Mouse (Mus musculus): ENCODE results near the gene 2510009E07Rik. TPM values are rescaled to one million over a fixed set of nuclear protein-coding genes. Genes with fewer than 3 reads are reported as not detected.
"Not testable (repeated sequence)": the region's sequence is repeated elsewhere in the genome, so short reads cannot be mapped to it uniquely, and the experiment has no call there.

2510009E07Rik gene
- total RNA-seq, 1 experiment from 2014 or later, result 0.12 TPM

DNA sequence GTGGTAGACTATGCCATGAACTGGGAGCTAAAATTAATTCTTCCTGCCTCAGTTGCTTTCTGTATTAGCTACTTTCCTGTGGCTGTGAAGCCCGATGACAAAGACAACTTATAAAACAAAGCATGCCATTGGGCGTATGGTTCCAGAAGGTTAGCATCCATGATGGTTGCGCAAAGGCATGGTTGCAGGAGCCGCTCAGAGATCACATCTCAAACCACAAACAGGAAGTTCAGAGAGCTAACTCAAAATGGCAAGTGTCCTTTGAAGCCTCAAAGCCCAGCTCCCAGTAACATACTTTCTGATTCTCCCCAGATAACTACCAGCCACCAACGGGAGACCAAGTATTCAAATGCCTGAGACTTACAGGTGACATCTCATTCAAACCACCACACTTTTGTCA, 5.3 kb downstream of the 2510009E07Rik start:
- ATAC-seq (ENCODE audit: extremely low read depth, insufficient number of reproducible peaks, low FRiP score, poor library complexity, severe bottlenecking), result no peak

- ATAC-seq (ENCODE audit: extremely low read depth, insufficient number of reproducible peaks, low FRiP score, poor library complexity, severe bottlenecking), result no peak
These were observed 7.1 kb downstream of the 2510009E07Rik start for GRCm38 (mm10) chr16:21687406-21687805.

- ATAC-seq (ENCODE audit: extremely low read depth, insufficient number of reproducible peaks, low FRiP score, poor library complexity, severe bottlenecking), result no peak
These were observed 17.7 kb downstream of the 2510009E07Rik start for GRCm38 (mm10) chr16:21676791-21677190.

GRCm38 (mm10) chr16:21673651-21674050, 20.8 kb downstream of the 2510009E07Rik start:
- not testable (repeated sequence) for ATAC-seq (ENCODE audit: extremely low read depth, insufficient number of reproducible peaks, low FRiP score, poor library complexity, severe bottlenecking)

- ATAC-seq (ENCODE audit: extremely low read depth, insufficient number of reproducible peaks, low FRiP score, poor library complexity, severe bottlenecking), result not testable (repeated sequence)
These were observed 21.4 kb downstream of the 2510009E07Rik start for GRCm38 (mm10) chr16:21673046-21673445.

- ATAC-seq (ENCODE audit: extremely low read depth, insufficient number of reproducible peaks, low FRiP score, poor library complexity, severe bottlenecking), result no peak
These were observed 22.6 kb downstream of the 2510009E07Rik start for GRCm38 (mm10) chr16:21671878-21672277.

- ATAC-seq (ENCODE audit: extremely low read depth, insufficient number of reproducible peaks, low FRiP score, poor library complexity, severe bottlenecking), result no peak
These were observed 29.0 kb downstream of the 2510009E07Rik start for GRCm38 (mm10) chr16:21665423-21665986.

DNA sequence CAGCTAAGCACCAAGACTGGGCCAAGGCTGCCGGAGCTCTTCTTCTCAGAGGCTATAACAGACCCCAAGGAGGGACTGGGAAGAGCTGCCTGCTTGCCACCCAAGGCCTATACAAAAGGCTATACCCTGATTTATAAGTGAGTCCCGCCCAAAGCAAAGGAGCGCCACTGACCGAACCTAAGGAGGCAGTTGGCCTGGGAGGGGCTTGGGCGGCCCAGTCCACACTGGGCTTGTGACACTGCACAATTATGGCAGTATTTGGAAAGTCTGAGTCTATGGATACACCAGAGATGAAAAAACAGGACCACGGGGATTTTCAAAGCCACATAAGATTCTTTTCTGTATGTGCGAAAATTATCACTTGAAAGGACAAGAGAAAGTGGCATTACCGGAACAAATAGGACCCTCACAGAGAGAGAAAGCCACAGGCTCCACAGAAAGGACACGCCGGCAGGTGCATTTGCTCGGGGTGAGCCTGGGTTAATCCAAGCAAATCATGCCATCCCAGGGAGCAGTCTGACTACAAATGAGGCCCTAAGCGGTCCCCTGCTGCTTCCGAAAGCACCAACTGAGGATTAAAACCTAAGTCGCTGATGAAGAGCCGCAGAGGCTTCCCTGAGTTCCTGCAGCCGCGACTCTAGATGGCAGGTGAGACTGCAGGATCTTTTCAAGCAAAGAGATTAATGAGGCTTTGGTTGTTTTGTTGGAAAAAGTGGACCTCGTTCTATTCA, 29.7 kb downstream of the 2510009E07Rik start:
- no peak for ATAC-seq (ENCODE audit: extremely low read depth, insufficient number of reproducible peaks, low FRiP score, poor library complexity, severe bottlenecking)

DNA sequence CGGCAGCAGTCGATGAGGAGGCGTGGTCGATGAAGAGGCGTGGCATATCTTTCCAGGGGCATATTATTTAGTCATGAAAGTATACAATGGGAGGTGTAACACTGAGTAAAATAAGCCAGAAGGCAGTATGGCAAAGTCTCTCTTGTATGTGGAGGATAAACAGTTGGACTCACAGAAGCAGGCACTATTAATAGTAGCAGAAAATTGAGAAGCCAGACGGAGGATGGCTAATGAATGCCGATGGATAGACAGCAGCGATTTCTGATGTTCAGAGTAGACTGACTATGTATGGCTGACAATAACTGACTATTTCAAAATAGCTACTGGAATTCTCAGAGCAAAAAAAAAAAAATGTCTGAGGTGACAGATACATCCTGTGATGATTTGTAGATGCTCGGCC, 38.5 kb downstream of the 2510009E07Rik start:
- no peak for ATAC-seq (ENCODE audit: extremely low read depth, insufficient number of reproducible peaks, low FRiP score, poor library complexity, severe bottlenecking)

DNA sequence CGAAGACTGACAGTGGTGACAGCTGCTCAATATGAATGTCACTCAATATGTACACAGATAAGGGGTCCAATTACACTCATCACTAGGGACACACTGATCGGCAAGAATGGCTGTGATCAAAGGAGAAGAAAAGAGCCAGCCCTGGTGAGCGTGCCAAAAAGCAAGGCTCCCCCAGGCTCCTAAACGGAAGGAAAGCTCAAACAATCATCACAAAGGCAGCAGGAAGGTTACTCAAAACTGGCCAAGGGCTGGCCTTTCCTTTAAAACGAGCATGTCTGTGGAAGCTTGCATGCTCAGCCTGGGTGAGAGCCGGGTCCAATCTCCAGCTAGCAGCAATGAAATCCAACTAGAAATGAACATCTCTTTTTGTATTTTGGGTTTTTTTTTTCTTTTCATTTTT, 39.2 kb downstream of the 2510009E07Rik start:
- no peak for ATAC-seq (ENCODE audit: extremely low read depth, insufficient number of reproducible peaks, low FRiP score, poor library complexity, severe bottlenecking)

- no peak for ATAC-seq (ENCODE audit: extremely low read depth, insufficient number of reproducible peaks, low FRiP score, poor library complexity, severe bottlenecking)
These were observed 40.1 kb downstream of the 2510009E07Rik start for GRCm38 (mm10) chr16:21654384-21654783.

- no peak for ATAC-seq (ENCODE audit: extremely low read depth, insufficient number of reproducible peaks, low FRiP score, poor library complexity, severe bottlenecking)
These were observed 41.3 kb downstream of the 2510009E07Rik start for GRCm38 (mm10) chr16:21653151-21653550.

- ATAC-seq (ENCODE audit: extremely low read depth, insufficient number of reproducible peaks, low FRiP score, poor library complexity, severe bottlenecking), result no peak
These were observed 43.3 kb downstream of the 2510009E07Rik start for GRCm38 (mm10) chr16:21651161-21651560.

DNA sequence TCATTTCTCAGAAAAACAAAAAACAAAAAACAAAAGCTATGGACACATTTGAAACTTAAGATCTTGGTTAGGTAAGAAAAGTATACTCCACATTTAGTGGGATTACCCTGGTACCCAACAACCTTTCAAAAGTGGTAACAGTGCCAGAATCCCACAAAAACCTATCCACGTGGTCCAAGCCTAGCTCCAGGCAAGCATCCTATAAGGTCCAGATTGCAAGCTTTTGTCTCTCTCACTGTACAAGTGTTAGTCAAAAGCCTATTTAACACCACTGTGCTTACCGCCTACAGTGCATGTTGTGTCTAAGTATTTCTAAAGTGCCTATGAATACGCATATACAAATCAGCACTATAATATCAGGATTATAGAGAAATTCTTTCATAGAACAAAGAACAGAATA, 44.2 kb downstream of the 2510009E07Rik start:
- no peak for ATAC-seq (ENCODE audit: extremely low read depth, insufficient number of reproducible peaks, low FRiP score, poor library complexity, severe bottlenecking)

- no peak for ATAC-seq (ENCODE audit: extremely low read depth, insufficient number of reproducible peaks, low FRiP score, poor library complexity, severe bottlenecking)
These were observed 45.7 kb downstream of the 2510009E07Rik start for GRCm38 (mm10) chr16:21648800-21649199.

DNA sequence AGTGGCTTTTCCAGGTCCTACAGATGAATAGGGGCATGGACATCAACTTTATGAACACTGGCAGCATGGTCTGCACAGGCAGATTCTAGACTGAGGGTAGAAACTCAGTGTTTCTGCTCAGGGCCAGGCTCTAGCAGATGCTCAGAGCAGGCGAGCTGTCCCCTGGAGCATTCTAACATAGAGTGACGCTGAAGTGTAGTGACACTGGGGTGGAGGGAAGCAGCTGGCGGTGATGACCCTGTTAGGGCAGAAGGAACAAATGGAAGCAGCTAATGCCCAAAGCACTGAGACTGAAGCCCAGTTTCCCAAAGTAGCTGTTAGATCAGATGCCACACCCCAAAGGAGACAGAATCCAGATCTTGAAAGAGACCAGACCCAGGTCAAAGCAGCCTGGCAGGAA, 48.0 kb downstream of the 2510009E07Rik start:
- ATAC-seq (ENCODE audit: extremely low read depth, insufficient number of reproducible peaks, low FRiP score, poor library complexity, severe bottlenecking), result no peak

GRCm38 (mm10) chr16:21645915-21646314, 48.5 kb downstream of the 2510009E07Rik start:
- ATAC-seq (ENCODE audit: extremely low read depth, insufficient number of reproducible peaks, low FRiP score, poor library complexity, severe bottlenecking), result no peak

GRCm38 (mm10) chr16:21644574-21644973, 49.9 kb downstream of the 2510009E07Rik start:
- no peak for ATAC-seq (ENCODE audit: extremely low read depth, insufficient number of reproducible peaks, low FRiP score, poor library complexity, severe bottlenecking)

GRCm38 (mm10) chr16:21644066-21644561, 50.4 kb downstream of the 2510009E07Rik start:
- ATAC-seq (ENCODE audit: extremely low read depth, insufficient number of reproducible peaks, low FRiP score, poor library complexity, severe bottlenecking), result no peak

GRCm38 (mm10) chr16:21643621-21644041, 50.8 kb downstream of the 2510009E07Rik start:
- no peak for ATAC-seq (ENCODE audit: extremely low read depth, insufficient number of reproducible peaks, low FRiP score, poor library complexity, severe bottlenecking)

Measured in neutrophil, adult 5-6 weeks (primary cell).